Mouse (Mus musculus): ENCODE measurements around the gene Kdm4d. TPM values are rescaled to one million over a fixed set of nuclear protein-coding genes. Genes with fewer than 3 reads are reported as not detected.
A peak's percentile ranks its signal among the peaks of the same experiment; 100 is the strongest.

Kdm4d gene
- total and polyA plus RNA-seq, 3 experiments = not detected

GRCm38 (mm10) chr9:14533659-14534058, 33.4 kb upstream of the Kdm4d start:
- no peak overlapping the region for H3K9ac ChIP-seq (ENCODE audit: low read depth, low read length)
- no peaks in the 10 kb centered on the region for H3K79me2 ChIP-seq (replicated peaks; ENCODE audit: control insufficient read depth, insufficient read depth, low read length)
- WGBS = 89% methylated on average over 2 of the region's 2 CpGs
- TF ChIP-seq CTCF (IDR thresholded peaks at IDR 0.05) (no peak), EP300 (IDR thresholded peaks at IDR 0.05; ENCODE audit: insufficient read depth, low read depth, low read length) (no peak), POLR2A (IDR thresholded peaks at IDR 0.05; ENCODE audit: insufficient read depth, low read depth, low read length) (no peak)
- H3K4me1 ChIP-seq (ENCODE audit: control insufficient read depth, insufficient read depth, low read length) = no peaks in the 10 kb centered on the region
- H3K27me3 ChIP-seq (ENCODE audit: control insufficient read depth, insufficient read depth, low read length) = no peaks in the 10 kb centered on the region
- no peak for DNase-seq
- H3K27ac ChIP-seq = no peak overlapping the region
- H3K4me3 ChIP-seq = no peak overlapping the region
- H3K36me3 ChIP-seq (ENCODE audit: control insufficient read depth, insufficient read depth, low read length) = no peaks in the 10 kb centered on the region
- intact Hi-C loops (cut with DNase I) = no loop called here

- Histone ChIP-seq H3K27ac (no peak overlapping the region), H3K79me2 (replicated peaks; ENCODE audit: control insufficient read depth, insufficient read depth, low read length) (no peaks in the 10 kb centered on the region), H3K4me1 (ENCODE audit: control insufficient read depth, insufficient read depth, low read length) (no peaks in the 10 kb centered on the region), H3K9ac (ENCODE audit: low read depth, low read length) (no peak overlapping the region), H3K27me3 (ENCODE audit: control insufficient read depth, insufficient read depth, low read length) (no peaks in the 10 kb centered on the region), H3K4me3 (no peak overlapping the region), H3K36me3 (ENCODE audit: control insufficient read depth, insufficient read depth, low read length) (no peaks in the 10 kb centered on the region)
- intact Hi-C loops (cut with DNase I) = no loop called here
- no peak for DNase-seq
- TF ChIP-seq CTCF (IDR thresholded peaks at IDR 0.05) = no peak
- no peak for TF ChIP-seq EP300 (IDR thresholded peaks at IDR 0.05; ENCODE audit: insufficient read depth, low read depth, low read length)
- TF ChIP-seq POLR2A (IDR thresholded peaks at IDR 0.05; ENCODE audit: insufficient read depth, low read depth, low read length) = no peak
- WGBS = 64% methylated on average over 3 of the region's 3 CpGs
Observed at GRCm38 (mm10) chr9:14532283-14532682, 32.0 kb upstream of the Kdm4d start.

DNA sequence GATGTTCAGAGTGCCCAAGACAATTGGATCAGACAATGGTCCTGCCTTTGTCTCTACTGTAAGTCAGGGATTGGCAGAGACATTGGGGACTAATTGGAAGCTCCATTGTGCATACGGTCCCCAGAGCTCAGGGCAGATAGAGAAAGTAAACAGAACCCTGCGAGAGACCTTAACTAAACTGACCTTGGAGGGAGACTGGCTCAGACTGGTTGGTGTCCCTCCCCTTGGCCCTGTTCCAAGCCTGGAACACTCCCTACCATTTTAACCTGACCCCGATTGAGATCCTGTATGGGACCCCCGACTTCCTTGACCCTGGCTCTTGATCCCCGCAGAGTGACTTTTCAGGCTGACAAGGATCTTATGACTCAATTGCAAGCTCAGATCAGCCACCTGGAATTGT, 29.7 kb upstream of the Kdm4d start:
- Histone ChIP-seq H3K4me1 (ENCODE audit: control insufficient read depth, insufficient read depth, low read length) (no peaks in the 10 kb centered on the region), H3K36me3 (ENCODE audit: control insufficient read depth, insufficient read depth, low read length) (no peaks in the 10 kb centered on the region), H3K27me3 (ENCODE audit: control insufficient read depth, insufficient read depth, low read length) (no peaks in the 10 kb centered on the region), H3K27ac (no peak overlapping the region), H3K4me3 (no peak overlapping the region), H3K9ac (ENCODE audit: low read depth, low read length) (no peak overlapping the region), H3K79me2 (replicated peaks; ENCODE audit: control insufficient read depth, insufficient read depth, low read length) (no peaks in the 10 kb centered on the region)
- WGBS = 48% methylated on average over 5 of the region's 5 CpGs
- DNase-seq = no peak
- no peak for TF ChIP-seq CTCF (IDR thresholded peaks at IDR 0.05)
- no peak for TF ChIP-seq EP300 (IDR thresholded peaks at IDR 0.05; ENCODE audit: insufficient read depth, low read depth, low read length)
- no peak for TF ChIP-seq POLR2A (IDR thresholded peaks at IDR 0.05; ENCODE audit: insufficient read depth, low read depth, low read length)
- intact Hi-C loops (cut with DNase I) = no loop called here

GRCm38 (mm10) chr9:14523408-14524043, 23.2 kb upstream of the Kdm4d start:
- Histone ChIP-seq H3K36me3 (ENCODE audit: control insufficient read depth, insufficient read depth, low read length) (no peaks in the 10 kb centered on the region), H3K9ac (ENCODE audit: low read depth, low read length) (no peak overlapping the region), H3K79me2 (replicated peaks; ENCODE audit: control insufficient read depth, insufficient read depth, low read length) (no peaks in the 10 kb centered on the region), H3K4me3 (no peak overlapping the region), H3K27me3 (ENCODE audit: control insufficient read depth, insufficient read depth, low read length) (no peaks in the 10 kb centered on the region), H3K27ac (no peak overlapping the region), H3K4me1 (ENCODE audit: control insufficient read depth, insufficient read depth, low read length) (peaks cover 1% of the 10 kb centered on the region; the same call in 1 of the 2 replicates)
- WGBS = 5% methylated on average over 4 of the region's 4 CpGs
- intact Hi-C loops (cut with DNase I) = loop anchor here (1.0 to 5.0 kb wide), 2 partner anchors 176 to 239 kb away; no protein-coding TSS in a partner anchor
- TF ChIP-seq CTCF (IDR thresholded peaks at IDR 0.05) (no peak; the same call in 1 of the 2 replicates), EP300 (IDR thresholded peaks at IDR 0.05; ENCODE audit: insufficient read depth, low read depth, low read length) (peak; percentile 74; the same call in 1 of the 2 replicates)
- peak; percentile 76 to 78 for DNase-seq

DNA sequence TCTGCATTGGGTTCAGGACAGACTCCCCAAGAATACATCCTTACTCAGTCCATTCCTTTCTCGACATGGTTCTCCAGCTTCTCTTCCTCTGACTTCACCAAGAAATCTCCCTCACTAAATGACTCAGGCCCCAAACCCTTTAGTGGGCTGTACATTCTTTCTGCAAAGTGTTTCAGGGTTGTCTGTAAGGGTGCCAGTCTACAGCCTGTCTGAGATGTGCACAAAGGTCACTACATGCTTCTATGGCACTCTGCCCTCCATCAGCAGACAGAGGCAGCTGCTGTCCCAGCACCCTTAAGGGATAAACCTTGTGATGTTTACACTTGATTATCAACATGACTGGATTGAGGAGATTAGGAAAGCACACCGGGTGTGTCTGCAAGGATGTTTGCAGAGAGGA, 21.4 kb upstream of the Kdm4d start:
- TF ChIP-seq POLR2A (IDR thresholded peaks at IDR 0.05; ENCODE audit: insufficient read depth, low read depth, low read length) (no peak), CTCF (IDR thresholded peaks at IDR 0.05) (no peak), EP300 (IDR thresholded peaks at IDR 0.05; ENCODE audit: insufficient read depth, low read depth, low read length) (no peak)
- no peaks in the 10 kb centered on the region for H3K36me3 ChIP-seq (ENCODE audit: control insufficient read depth, insufficient read depth, low read length)
- WGBS = 42% methylated on average over 2 of the region's 2 CpGs
- no peak overlapping the region for H3K4me3 ChIP-seq
- H3K27ac ChIP-seq = no peak overlapping the region
- intact Hi-C loops (cut with DNase I) = loop anchor here (5.0 kb wide), 1 partner anchor 241 kb away; no protein-coding TSS in a partner anchor
- no peaks in the 10 kb centered on the region for H3K27me3 ChIP-seq (ENCODE audit: control insufficient read depth, insufficient read depth, low read length)
- H3K9ac ChIP-seq (ENCODE audit: low read depth, low read length) = no peak overlapping the region
- peaks cover 1% of the 10 kb centered on the region; the same call in 1 of the 2 replicates for H3K4me1 ChIP-seq (ENCODE audit: control insufficient read depth, insufficient read depth, low read length)
- no peaks in the 10 kb centered on the region for H3K79me2 ChIP-seq (replicated peaks; ENCODE audit: control insufficient read depth, insufficient read depth, low read length)
- DNase-seq = no peak

- Histone ChIP-seq H3K36me3 (ENCODE audit: control insufficient read depth, insufficient read depth, low read length) (no peaks in the 10 kb centered on the region), H3K9ac (ENCODE audit: low read depth, low read length) (no peak overlapping the region), H3K4me3 (no peak overlapping the region), H3K27me3 (ENCODE audit: control insufficient read depth, insufficient read depth, low read length) (no peaks in the 10 kb centered on the region), H3K27ac (no peak overlapping the region), H3K4me1 (ENCODE audit: control insufficient read depth, insufficient read depth, low read length) (peaks cover 1% of the 10 kb centered on the region; the same call in 1 of the 2 replicates), H3K79me2 (replicated peaks; ENCODE audit: control insufficient read depth, insufficient read depth, low read length) (no peaks in the 10 kb centered on the region)
- no peak for DNase-seq
- intact Hi-C loops (cut with DNase I) = loop anchor here (5.0 kb wide), 1 partner anchor 241 kb away; no protein-coding TSS in a partner anchor
- TF ChIP-seq POLR2A (IDR thresholded peaks at IDR 0.05; ENCODE audit: insufficient read depth, low read depth, low read length) = no peak
- no peak for TF ChIP-seq EP300 (IDR thresholded peaks at IDR 0.05; ENCODE audit: insufficient read depth, low read depth, low read length)
- no peak for TF ChIP-seq CTCF (IDR thresholded peaks at IDR 0.05)
- WGBS = 54% methylated on average over 3 of the region's 3 CpGs
Observed at GRCm38 (mm10) chr9:14520971-14521670, 20.8 kb upstream of the Kdm4d start.
